Mouse (Mus musculus) heart, adult 10 weeks (tissue): ENCODE measurements around the gene Tchp. TPM values are rescaled to one million over a fixed set of nuclear protein-coding genes. Genes with fewer than 3 reads are reported as not detected.

ENCODE experiments used
- polyA plus RNA-seq: library from polyadenylated mRNA; stranded (reverse); fragments of 350-450 nt; fragmentation: Illumina TruSeq; extraction: RNeasy Lipid Tissue Mini Kit (QIAGEN cat#74804); gene quantifications from one replicate; pipeline ENCODE4 v1.2.3, GENCODE M21; 2014; ENCODE audit warnings: low read depth, low replicate concordance

Gene Tchp
- 7.2 TPM for polyA plus RNA-seq

DNA sequence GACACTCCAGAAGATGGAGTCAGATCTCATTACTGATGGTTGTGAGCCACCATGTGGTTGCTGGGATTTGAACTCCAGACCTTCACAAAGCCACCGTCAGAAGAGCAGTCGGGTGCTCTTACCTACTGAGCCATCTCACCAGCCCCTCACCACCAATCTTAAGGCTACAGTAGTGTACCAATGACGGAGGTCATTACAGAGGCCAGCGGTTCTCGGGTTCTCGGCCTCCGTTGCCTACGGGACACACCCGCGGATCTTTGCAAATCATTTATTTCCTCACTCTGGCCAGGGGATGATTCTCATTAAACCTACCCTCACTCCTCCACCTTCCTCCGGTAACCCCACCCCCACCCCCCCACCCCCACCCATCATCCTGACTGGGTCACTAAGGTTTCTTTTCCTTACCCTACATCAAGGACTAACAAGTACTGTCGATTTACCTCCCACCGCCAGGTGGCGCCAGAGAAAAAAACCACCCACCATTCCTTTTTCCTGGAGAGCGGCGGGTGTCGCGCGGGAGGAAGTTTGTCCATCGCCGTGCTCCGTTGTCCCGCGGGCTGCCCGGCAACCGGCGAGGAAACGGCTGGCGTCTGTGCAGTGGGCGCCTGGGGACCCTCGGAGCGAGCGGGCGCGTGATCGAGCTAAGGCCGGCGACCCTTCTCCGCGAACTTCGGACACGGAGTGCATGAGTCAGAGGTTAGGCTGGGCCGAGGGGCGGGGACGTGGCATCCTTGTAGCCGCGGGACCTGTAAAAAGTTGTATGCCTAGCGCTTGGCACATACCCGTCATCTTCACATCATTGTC is at the start of gene Tchp:
Gene Tchp, plus strand, starts transcription at position 496 of the 804 bp plus-strand sequence.

DNA sequence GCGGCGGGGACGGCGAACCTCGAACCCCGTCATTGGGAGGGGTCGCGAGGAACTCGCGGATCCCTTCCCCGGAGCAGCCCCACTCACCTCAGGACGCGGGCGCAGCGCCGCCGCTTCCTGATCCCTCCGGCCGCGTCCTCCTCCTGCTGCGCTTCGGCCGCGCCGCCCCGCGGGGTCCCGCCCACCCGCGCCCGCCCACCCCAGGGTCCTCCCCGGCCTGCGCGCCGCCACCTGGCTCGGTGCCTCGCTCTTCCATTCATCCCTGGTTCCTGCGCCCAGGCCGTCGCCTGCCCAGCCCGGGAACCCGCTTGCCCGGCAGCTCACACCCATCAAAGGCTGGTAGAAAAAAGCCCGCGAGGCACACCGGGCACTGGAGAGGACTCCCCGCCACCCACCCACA is 49.3 kb upstream of the Tchp start, which contains the start of gene Trpv4:
Gene Trpv4, minus strand, starts transcription at position 167 of the 400 bp plus-strand sequence.

DNA sequence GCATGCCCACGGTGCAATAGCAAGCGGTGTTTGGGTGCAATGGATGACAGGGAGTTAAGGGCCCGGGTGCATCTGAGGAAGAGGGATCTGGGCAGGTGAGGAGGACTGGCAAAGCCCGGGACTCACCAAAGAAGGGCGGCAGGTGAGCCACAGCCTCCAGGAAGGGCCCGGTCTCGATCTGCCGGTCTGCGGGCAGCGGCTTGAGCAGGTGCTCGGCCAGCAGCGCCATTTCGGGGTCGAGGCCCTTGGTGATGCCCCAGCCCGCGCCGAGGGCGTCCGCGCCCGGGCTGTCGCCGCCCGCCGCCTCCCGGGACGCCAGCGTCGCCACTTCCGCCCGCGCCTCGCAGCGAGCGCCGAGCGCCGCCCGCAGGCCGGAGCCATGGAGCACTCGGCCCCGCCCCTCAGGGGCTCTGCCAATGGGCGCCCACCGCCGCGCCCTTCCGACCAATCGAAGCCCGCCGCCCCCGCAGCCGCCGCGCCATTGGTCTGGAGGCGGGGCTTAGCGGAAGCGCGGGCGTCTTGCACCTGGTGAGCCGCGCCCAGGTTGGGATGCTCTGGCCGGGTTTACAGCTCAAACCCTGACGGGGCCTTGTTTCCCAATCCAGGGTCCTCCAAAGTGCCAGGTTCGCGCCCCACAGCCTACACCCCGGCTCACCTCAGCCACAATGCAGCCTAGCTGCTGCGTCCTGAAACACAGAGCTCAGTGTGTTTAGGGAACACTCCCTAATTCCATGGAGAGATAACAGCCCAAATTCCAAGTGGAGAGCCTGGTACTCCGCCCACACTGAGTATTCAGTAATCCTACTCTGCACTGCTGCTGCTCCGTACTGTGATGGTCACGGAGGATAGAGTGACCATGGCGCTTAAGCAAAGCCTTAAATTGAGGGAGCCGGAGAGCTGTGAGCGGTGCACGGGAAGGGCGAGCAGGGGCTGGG is 16.7 kb upstream of the Tchp start, which contains the start of gene Gltp:
Gene Gltp, minus strand, starts transcription at position 352 of the 935 bp plus-strand sequence.

Other genes starting within 250 kb of the Tchp start
- gene Fam222a, start 139.7 kb upstream of the Tchp start, polyA plus RNA-seq: 2.4 TPM
- gene Trpv4, start 49.3 kb upstream of the Tchp start, polyA plus RNA-seq: 3.9 TPM
- gene Gltp, start 16.8 kb upstream of the Tchp start, polyA plus RNA-seq: 29.4 TPM
- gene Ankrd13a, start 66.9 kb downstream of the Tchp start, polyA plus RNA-seq: 26.1 TPM
- gene Git2, start 67.8 kb downstream of the Tchp start, polyA plus RNA-seq: 25.9 TPM
- gene 1500011B03Rik, start 115.7 kb downstream of the Tchp start, polyA plus RNA-seq: 4.4 TPM
- not detected for gene 4930519G04Rik, start 145.9 kb downstream of the Tchp start, polyA plus RNA-seq
- not detected for gene Gm9936, start 150.9 kb downstream of the Tchp start, polyA plus RNA-seq
- 20.4 TPM for gene Oasl2, start 189.2 kb downstream of the Tchp start, polyA plus RNA-seq
- gene Oasl1, start 215.5 kb downstream of the Tchp start, polyA plus RNA-seq: 4.3 TPM
- gene 2210016L21Rik, start 234.4 kb downstream of the Tchp start, polyA plus RNA-seq: 12.4 TPM